Mouse (Mus musculus): ENCODE measurements around the gene Smg1. TPM values are rescaled to one million over a fixed set of nuclear protein-coding genes. Genes with fewer than 3 reads are reported as not detected.
A peak's percentile ranks its signal among the peaks of the same experiment; 100 is the strongest.

The Smg1 gene
- 10.3 and 10.8 TPM in 2 replicates for polyA plus RNA-seq (2016; fragmentation: Nextera tagmentation; extraction: Ambion mirVana)

DNA sequence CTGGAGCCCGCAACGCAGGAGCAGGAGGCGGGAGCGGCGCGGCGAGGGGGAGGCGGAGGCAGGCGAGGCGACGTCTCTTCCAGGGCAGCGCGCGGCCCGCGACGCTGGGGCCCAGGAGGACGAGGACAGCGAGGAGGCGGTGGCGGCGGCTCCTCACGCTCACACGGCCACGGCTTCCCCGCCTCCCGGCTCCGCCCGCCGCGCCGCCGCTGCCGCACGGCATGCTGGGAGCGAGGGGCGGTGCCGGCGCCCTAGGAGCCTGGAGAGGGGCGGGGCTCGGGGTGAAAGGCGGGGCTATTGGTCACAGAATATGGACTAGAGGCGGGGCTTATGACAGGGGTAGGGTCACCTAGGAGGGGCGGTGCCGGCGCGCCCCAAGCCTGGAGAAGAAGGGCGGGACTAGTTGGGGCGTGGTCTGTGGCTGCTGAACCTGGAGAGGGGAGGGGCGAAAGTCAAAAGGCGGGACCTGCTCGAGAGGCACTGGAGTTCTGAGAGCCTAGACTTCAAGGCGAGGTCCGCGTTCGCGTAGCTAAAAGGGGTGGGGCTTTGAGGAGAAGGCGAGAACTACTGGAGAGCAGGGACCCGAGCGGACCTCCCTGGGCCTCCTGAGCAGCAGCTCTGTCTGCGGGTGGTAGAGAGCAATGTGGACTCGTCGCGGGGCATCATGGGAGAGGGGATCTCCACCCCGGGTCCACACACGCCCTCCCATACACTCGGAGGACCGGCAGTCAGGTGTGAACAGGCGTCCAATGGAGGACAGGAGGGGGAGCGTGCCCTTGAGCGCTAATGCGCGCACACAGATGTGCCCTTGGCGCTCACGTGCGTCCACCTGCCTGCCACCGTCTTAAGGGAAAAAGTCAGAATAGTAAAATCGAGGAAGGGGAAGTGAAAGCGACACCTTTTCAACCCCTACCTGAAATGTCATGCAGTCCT lies at the start of gene Smg1:
TSS of gene Smg1 (minus strand) at position 218 of the 933 bp plus-strand sequence.
- Histone ChIP-seq H3K36me3 (no peaks in the 10 kb centered on the region), H3K9ac (peak within 1 kb of the TSS; percentile 95), H3K4me3 (peak within 1 kb of the TSS; percentile 93), H3K4me1 (peaks cover 54% of the 10 kb centered on the region), H3K4me2 (peak within 1 kb of the TSS; percentile 87), H3K27me3 (replicated peaks) (no peaks in the 10 kb centered on the region), H3K27ac (peak within 1 kb of the TSS; percentile 96), H3K9me3 (replicated peaks) (no peaks in the 10 kb centered on the region)
- peak; percentile 94 for ATAC-seq
- WGBS (ENCODE audit: insufficient replicate concordance), result 1% methylated on average over 65 of the region's 79 CpGs

- Histone ChIP-seq H3K9me3 (replicated peaks) (0 out of 2 replicates have a peak, but pooled peaks cover 7% of the 10 kb centered on the region), H3K4me2 (no peak overlapping the region), H3K27me3 (replicated peaks) (no peaks in the 10 kb centered on the region), H3K9ac (no peak overlapping the region), H3K36me3 (no peaks in the 10 kb centered on the region), H3K4me3 (no peak overlapping the region), H3K4me1 (peaks cover 4% of the 10 kb centered on the region; the same call in 1 of the 2 replicates), H3K27ac (no peak overlapping the region)
- no peak for ATAC-seq
- 20% methylated on average over 2 of the region's 2 CpGs for WGBS (ENCODE audit: insufficient replicate concordance)
Observed at GRCm38 (mm10) chr7:118283186-118283585, 39.7 kb upstream of the Smg1 start.

DNA sequence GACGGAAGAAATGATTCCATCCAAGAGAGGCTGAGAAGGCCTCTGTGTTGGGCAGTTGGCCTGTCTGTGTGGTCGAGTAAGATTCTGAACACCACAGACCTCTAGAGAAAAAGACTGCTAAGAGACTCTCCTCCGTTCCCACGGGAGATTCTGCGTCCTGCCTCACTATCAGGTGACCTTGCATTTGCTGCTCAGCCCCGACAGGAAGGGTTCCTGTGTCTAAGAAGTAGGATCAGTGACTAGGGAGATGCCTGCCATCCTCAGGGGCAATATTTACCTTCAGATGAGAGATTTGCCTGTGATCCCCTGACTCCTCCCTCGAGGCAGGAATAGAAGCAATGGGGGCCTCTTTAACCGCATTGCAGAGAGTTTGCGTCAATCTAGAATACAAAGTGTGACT lies 39.1 kb upstream of the Smg1 start:
- Histone ChIP-seq H3K4me3 (no peak overlapping the region), H3K36me3 (no peaks in the 10 kb centered on the region), H3K9ac (no peak overlapping the region), H3K27ac (no peak overlapping the region), H3K4me2 (no peak overlapping the region), H3K9me3 (replicated peaks) (0 out of 2 replicates have a peak, but pooled peaks cover 7% of the 10 kb centered on the region), H3K27me3 (replicated peaks) (no peaks in the 10 kb centered on the region), H3K4me1 (peaks cover 4% of the 10 kb centered on the region; the same call in 1 of the 2 replicates)
- WGBS (ENCODE audit: insufficient replicate concordance), result 33% methylated on average over 9 of the region's 9 CpGs
- no peak for ATAC-seq

DNA sequence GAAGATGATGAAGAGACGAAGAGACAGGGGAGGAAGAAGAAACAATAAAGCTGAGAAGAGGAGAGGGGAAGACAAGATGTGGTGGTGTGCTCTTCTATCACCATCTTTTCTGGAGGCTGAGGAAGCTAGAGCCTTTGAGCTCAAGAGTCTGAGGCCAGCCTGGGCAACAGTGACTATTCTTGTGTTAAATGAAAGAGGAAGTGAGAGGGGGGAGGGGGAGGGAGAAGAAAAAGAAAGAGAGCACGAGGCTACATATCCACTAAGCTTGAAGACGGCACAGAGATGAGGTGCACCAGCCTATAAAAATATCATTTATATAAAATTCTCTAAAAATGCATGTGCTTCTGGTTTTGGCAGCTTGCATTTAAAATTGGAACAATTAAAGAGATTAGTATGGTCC lies 36.1 kb upstream of the Smg1 start:
- Histone ChIP-seq H3K4me3 (no peak overlapping the region), H3K27me3 (replicated peaks) (no peaks in the 10 kb centered on the region), H3K36me3 (no peaks in the 10 kb centered on the region), H3K9me3 (replicated peaks) (no peaks in the 10 kb centered on the region), H3K4me2 (no peak overlapping the region), H3K27ac (no peak overlapping the region), H3K9ac (no peak overlapping the region), H3K4me1 (peaks cover 9% of the 10 kb centered on the region; the same call in 1 of the 2 replicates)
- no peak for ATAC-seq
- 21% methylated on average over 3 of the region's 3 CpGs for WGBS (ENCODE audit: insufficient replicate concordance)

DNA sequence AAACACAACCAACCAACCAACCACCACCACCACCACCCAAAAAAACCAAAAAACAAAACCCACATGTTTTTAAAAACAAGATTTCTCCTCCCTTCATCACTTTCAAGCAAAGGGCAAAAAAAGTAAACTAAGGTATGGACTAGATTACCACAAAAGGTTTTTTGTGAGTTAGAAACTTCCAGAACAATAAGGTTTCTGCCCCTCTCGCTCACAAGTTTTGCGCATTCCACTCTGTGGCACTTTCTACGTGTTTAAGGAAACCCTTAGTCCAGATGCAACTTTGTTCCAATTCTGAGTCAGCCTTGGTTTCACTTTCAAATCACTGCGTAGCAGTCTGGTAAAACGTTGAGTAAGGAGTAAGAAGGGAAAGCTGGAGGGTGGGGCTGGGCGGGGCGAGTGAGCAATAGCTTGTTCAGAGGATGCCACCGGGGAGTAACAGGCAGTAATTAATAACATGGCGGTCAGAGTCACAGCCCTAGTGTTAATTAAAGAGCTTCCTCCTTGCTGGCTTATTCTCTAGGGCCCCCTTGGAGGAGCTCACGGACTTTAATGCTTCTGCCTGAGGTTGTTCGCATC lies 34.0 kb upstream of the Smg1 start:
- WGBS (ENCODE audit: insufficient replicate concordance), result 61% methylated on average over 11 of the region's 11 CpGs
- Histone ChIP-seq H3K36me3 (no peaks in the 10 kb centered on the region), H3K4me3 (no peak overlapping the region), H3K27me3 (replicated peaks) (no peaks in the 10 kb centered on the region), H3K9me3 (replicated peaks) (no peaks in the 10 kb centered on the region), H3K9ac (no peak overlapping the region), H3K4me2 (no peak overlapping the region), H3K4me1 (peaks cover 5% of the 10 kb centered on the region; the same call in 1 of the 2 replicates), H3K27ac (no peak overlapping the region)
- ATAC-seq, result no peak

GRCm38 (mm10) chr7:118276684-118277334 lies 33.3 kb upstream of the Smg1 start:
- no peak for ATAC-seq

DNA sequence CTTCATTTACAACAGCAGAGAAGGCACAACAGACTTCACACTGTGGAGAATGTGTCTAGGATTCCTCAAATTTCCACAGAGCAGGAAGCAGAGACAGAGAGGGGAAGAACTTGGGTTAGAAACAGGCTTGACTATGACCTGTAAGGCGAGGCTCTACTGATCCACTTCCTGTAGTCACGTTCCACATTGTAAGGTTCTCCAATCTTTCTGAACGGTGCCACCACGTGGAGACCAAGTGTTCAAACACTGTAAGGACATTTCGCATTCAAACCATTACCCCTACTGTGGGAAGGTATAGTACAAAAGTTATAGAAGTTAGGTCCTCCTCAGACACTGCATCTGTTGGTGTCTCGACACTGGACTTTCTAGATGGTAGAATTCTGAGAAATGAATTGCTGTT lies 31.8 kb upstream of the Smg1 start:
- H3K4me1 ChIP-seq, result peaks cover 5% of the 10 kb centered on the region; the same call in 1 of the 2 replicates
- no peak for ATAC-seq
- WGBS (ENCODE audit: insufficient replicate concordance), result 38% methylated on average over 6 of the region's 6 CpGs
- no peak overlapping the region for H3K27ac ChIP-seq
- no peaks in the 10 kb centered on the region for H3K27me3 ChIP-seq (replicated peaks)
- H3K9ac ChIP-seq, result no peak overlapping the region
- H3K4me3 ChIP-seq, result no peak overlapping the region
- no peak overlapping the region for H3K4me2 ChIP-seq
- H3K9me3 ChIP-seq (replicated peaks), result no peaks in the 10 kb centered on the region
- no peaks in the 10 kb centered on the region for H3K36me3 ChIP-seq

More at GRCm38 (mm10) chr7:118276684-118277334, 33.3 kb upstream of the Smg1 start:
- Histone ChIP-seq H3K27ac (no peak overlapping the region), H3K9ac (no peak overlapping the region), H3K4me2 (no peak overlapping the region), H3K4me3 (no peak overlapping the region), H3K9me3 (replicated peaks) (no peaks in the 10 kb centered on the region), H3K4me1 (peaks cover 5% of the 10 kb centered on the region; the same call in 1 of the 2 replicates), H3K27me3 (replicated peaks) (no peaks in the 10 kb centered on the region), H3K36me3 (no peaks in the 10 kb centered on the region)
- WGBS (ENCODE audit: insufficient replicate concordance), result 64% methylated on average over 15 of the region's 15 CpGs

DNA sequence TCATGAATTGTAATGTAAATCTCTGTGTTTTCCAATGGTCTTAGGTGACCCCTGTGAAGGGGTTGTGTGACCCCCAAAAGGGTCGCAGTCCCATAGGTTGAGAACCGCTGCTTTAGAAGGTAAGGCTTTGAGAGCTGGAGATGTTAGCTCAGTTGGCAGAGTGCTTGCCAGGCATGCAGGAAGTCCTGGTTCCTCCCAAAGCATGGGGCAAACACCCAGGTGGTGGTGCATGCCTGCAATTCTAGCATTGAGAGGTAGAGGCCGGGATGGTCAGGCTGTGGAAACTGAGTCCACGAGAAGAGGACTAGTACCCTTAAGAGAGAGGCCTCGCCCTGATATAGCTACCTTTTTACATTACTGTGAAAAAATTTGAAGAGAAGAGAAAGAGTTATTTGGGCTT lies 31.4 kb upstream of the Smg1 start:
- Histone ChIP-seq H3K27me3 (replicated peaks) (no peaks in the 10 kb centered on the region), H3K4me2 (no peak overlapping the region), H3K9ac (no peak overlapping the region), H3K4me3 (no peak overlapping the region), H3K27ac (no peak overlapping the region), H3K9me3 (replicated peaks) (no peaks in the 10 kb centered on the region), H3K36me3 (no peaks in the 10 kb centered on the region), H3K4me1 (peaks cover 5% of the 10 kb centered on the region; the same call in 1 of the 2 replicates)
- 79% methylated on average over 5 of the region's 5 CpGs for WGBS (ENCODE audit: insufficient replicate concordance)
- no peak for ATAC-seq

GRCm38 (mm10) chr7:118274169-118274568 lies 30.7 kb upstream of the Smg1 start:
- no peak overlapping the region for H3K27ac ChIP-seq
- H3K36me3 ChIP-seq, result no peaks in the 10 kb centered on the region
- H3K9me3 ChIP-seq (replicated peaks), result no peaks in the 10 kb centered on the region
- 79% methylated on average over 7 of the region's 7 CpGs for WGBS (ENCODE audit: insufficient replicate concordance)
- ATAC-seq, result no peak
- no peak overlapping the region for H3K4me2 ChIP-seq
- no peak overlapping the region for H3K9ac ChIP-seq
- H3K4me3 ChIP-seq, result no peak overlapping the region
- no peaks in the 10 kb centered on the region for H3K27me3 ChIP-seq (replicated peaks)
- peaks cover 5% of the 10 kb centered on the region; the same call in 1 of the 2 replicates for H3K4me1 ChIP-seq

DNA sequence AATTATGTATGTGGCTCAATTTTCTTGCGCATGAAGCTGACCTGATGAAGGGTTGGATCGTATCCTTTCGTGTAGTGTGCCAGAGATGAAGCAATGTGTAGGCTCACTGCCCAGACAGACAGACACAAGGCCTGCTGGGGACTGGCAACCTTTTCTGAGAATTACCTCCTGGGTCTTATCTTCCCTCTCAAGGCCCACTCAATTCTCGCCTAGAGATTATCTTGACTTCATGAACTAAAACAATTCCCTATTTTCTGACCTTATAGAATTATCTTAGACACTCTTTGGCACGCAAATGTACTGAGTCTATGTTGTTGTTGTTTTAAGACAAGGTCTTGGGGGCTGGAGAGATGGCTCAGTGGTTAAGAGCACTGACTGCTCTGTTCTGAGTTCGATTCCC lies 22.6 kb upstream of the Smg1 start:
- Histone ChIP-seq H3K27ac (peak overlapping the region; percentile 17; the same call in 1 of the 2 replicates), H3K4me2 (no peak overlapping the region), H3K36me3 (no peaks in the 10 kb centered on the region), H3K9ac (no peak overlapping the region), H3K9me3 (replicated peaks) (no peaks in the 10 kb centered on the region), H3K4me3 (no peak overlapping the region), H3K4me1 (peaks cover 32% of the 10 kb centered on the region), H3K27me3 (replicated peaks) (no peaks in the 10 kb centered on the region)
- peak; percentile 85 for ATAC-seq
- WGBS (ENCODE audit: insufficient replicate concordance), result 47% methylated on average over 6 of the region's 6 CpGs

- no peak overlapping the region for H3K9ac ChIP-seq
Observed at GRCm38 (mm10) chr7:118263606-118264005, 20.1 kb upstream of the Smg1 start.

More at GRCm38 (mm10) chr7:118263606-118264005, 20.1 kb upstream of the Smg1 start:
- no peaks in the 10 kb centered on the region for H3K9me3 ChIP-seq (replicated peaks)
- no peaks in the 10 kb centered on the region for H3K27me3 ChIP-seq (replicated peaks)
- H3K4me2 ChIP-seq, result no peak overlapping the region
- peaks cover 32% of the 10 kb centered on the region for H3K4me1 ChIP-seq
- no peak overlapping the region for H3K27ac ChIP-seq
- H3K36me3 ChIP-seq, result no peaks in the 10 kb centered on the region
- WGBS (ENCODE audit: insufficient replicate concordance), result 61% methylated on average over 1 of the region's 1 CpGs
- H3K4me3 ChIP-seq, result no peak overlapping the region
- no peak for ATAC-seq
